Mouse (Mus musculus) fat pad, adult 2 months (tissue): Measurements from ENCODE around the gene Ssh3.
A peak's percentile ranks its signal among the peaks of the same experiment; 100 is the strongest.

Experiments used
- DNase-seq: peaks from one replicate; pipeline ENCODE4 v3.0.0-alpha.2; 2011; ENCODE audit warnings: low read depth, low spot score; ENCODE audit errors: extremely low read depth

The Ssh3 gene

DNA sequence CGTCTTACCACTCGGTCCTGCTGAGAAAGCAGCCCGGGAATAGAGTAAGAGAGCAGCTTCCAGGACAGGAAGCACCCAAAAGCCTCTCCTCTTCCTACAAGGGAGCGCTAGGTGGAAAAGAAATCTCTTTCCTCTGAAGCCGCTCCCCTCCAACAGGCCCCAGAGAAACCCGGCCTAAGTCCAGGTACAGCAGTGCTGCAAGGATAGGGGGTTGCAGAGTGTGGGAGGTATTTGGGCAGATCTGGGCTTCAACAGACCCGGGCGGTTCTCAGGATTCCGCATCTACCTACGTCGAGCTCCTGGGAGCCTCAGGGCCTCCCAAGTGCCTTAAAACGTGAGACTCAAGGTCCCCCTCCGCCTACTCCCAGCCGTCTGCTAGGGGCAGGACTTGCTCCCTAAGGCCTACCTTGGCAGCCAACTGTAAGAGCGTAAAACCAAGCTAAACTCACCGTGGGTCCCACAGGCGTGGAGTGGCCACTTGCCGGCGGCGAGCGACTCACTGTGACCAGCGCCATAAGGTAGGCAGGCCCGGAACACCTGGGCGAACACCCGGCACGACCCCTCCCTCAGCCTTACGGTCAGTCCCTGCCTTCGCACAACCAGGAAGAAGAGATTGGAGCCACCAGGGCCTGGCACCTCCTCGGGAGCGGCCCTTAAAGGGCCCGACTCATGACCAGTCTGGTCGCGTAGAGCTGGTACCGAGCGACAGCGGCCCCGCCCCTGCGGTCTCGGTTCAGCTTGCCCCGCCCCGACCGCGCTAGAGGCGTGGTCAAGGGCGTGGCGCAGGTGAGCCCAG is at the start of gene Ssh3:
Ssh3 (minus strand) TSS at position 615 of the 796 bp plus-strand sequence.
- peak; percentile 51 for DNase-seq

DNA sequence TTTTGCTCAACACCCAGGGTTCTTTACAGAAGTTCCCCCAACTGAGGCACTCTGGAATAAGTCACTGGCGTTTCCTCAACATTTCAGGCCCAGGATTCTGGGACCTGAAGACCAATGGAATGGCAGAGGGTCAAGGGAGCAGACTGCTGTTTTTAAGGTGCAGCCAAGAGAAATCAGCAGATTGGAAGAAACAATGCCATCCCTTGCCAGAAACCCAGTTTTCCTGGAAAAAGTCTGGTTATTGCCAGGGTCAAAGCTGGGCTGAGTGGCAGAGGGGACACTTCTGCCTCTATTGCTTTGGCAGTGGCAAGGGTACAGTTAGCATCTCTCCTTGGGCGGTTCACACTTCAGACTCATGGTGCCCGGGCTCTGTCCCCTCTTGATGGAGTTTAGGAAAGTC is 48.2 kb upstream of the Ssh3 start:
- no peak for DNase-seq

DNA sequence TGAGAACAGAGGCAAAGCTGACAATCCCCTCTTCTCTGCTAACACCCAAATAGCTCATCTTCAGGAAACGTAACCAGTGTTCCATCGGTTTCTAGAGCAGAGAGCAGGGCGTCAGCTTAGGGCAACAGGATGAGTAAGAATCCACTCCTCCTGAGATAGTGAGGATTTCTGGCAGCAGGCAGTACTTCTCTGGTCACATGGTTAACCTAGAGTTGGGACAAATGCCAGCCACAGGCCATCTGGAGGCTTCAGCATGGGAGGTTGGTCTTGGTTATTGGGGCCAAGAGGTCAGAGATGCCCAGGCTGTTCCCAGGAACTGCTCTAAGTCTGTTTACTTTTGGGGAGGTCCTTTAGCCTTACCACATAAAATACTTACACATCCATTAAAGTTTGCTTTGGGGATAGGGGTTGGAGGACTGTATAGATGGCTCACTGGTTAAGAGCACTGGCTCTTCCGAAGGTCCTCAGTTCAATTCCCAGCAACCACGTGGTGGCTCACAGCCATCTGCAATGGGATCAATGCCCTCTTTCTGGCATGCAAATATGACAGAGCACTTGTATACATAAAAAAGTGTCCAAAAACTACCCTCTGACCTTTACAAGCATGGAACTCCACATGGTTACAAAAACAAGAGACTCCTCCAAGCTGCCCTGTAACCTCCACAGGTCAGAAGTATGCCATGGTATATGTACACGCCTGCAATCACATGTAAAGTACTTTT is 46.4 kb upstream of the Ssh3 start:
- no peak for DNase-seq

DNA sequence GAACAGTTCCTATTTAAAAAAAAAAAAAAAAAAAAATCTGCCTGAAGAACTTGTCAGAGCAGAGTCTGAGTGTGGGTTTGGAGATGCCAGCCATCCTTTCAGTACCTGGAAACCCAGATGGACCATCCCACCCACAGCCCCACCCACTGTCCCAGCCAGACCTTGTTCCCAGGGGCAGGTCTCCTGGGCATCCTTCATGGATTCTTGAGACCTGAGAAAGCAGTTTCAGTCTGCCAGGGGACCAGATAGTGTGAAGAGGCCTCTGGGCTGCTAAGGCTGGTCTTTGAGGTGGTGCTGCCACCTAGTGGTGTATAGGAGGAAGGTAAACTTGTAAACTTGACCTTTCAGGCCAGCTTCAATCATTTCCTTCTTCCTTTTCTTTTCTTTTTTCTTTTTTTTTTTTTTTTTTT is 40.8 kb upstream of the Ssh3 start:
- DNase-seq: no peak

DNA sequence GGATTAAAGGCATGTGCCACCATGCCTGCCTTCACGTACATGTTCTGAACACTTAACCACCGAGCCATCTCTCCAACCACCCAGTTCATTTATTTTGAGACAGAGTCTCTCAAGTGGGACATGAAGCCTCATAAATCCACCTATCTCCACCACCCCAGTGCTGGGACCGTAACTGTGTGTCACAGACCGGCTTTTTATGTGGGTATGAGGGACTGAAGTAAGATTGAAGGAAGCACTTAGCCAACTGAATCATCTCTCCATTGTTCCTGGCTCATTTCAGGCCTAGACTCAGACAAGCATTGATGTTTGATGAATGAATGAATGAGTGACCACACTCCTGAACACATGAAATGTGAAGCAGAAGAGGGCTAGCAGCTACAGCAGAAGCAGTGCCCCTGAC is 40.3 kb upstream of the Ssh3 start:
- DNase-seq: no peak

DNA sequence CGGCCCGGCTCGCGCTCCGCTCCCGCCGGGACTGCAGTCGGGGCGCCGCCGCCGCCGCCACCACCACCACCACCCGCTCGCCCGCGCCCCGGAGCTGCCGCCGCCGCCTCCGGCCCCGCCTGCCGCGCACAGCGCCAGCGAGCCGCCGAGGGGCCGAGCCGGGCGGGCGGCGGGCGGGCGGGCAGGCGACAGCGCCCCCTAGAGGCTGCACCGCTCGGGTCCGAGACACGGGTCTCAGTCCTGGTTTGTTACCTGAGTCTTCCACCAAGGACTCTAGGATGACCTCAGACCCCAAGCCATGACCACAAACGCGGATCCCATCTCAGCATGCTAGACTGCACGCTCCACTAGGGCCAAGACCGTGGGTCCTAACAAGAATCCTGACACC is 37.2 kb upstream of the Ssh3 start, which contains the start of gene Grk2:
Grk2 (minus strand) TSS at position 33 of the 388 bp plus-strand sequence.
- no peak for DNase-seq

DNA sequence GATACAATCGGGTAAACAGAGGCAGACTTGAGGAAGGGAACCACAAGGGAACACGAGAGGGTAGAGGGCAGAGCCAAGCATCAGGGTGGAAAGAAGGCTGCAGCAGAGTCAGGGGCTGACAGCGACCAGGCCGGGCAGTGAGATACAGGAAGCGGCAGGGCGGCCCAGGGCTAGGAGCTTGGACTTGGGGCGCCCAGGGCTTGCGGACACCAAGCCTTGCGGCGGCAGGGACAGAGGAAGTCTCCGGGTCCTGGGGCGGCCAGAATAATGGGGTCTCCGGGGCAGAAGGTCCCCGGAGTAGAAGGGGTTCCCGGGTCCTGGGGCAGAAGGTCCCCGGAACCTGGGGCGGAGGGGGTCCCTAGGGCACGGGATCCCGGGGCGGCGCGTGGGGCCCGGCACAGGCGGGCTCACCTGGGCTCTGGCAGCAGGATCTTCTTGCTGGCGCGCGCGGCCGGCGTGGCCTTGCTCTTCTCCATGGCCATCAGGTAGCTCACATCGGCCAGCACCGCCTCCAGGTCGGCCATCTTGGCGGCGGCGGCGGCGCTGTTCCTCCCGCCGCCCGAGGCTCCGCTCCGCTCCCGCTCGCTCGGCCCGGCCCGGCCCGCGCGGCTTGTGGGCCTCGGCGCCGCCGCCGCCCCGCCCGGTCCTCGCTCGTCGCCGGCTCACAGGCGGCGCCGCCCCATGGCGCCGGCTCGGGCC is 36.7 kb upstream of the Ssh3 start:
- no peak for DNase-seq

DNA sequence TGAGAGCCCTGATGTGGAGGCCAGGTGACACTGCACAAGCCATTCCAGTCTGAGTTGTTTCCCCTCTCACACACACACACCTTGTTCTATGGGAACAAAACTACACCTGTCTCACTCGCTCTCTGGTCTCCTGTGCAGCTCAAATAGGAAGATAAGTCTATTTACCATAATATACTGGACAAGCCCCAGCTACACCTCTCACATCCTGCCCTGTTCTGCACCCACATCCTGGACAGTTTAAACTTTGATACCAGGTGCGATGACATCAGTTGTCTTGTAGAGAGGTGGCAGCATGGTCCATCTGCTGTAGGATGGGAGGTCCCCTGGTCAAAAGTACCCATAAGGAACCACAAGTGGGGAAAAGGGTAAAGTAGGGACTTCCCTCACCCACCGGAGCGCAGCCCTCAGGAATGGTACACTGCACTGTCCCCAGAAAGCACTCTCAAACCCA is 35.9 kb upstream of the Ssh3 start:
- no peak for DNase-seq

DNA sequence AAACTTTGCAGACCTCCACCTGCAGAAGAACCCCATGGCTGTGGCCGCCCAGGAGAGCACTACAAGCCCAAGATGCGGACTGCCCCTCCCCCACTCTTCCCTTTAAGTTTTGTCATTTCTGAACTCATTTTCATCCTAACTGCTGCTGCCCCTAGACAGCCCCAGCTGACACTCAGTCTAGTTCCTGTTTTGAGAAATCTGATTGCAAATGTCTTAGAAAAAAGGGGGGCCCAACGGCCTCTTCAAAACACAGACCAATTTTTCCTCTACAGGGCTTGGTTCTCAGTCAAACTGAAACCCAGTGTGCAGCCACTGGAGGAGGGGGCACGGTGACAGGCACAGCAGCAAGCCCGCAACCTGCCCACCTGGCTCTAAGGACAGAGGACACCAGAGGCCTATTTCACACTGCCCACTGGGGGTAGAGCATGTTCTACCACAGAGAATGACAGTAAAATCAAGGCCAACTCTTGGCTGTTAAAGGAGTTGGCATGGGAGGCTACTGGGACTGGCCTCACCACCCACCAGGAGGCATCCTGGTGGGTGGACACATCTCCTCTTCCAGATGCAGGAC is 35.4 kb upstream of the Ssh3 start:
- no peak for DNase-seq

DNA sequence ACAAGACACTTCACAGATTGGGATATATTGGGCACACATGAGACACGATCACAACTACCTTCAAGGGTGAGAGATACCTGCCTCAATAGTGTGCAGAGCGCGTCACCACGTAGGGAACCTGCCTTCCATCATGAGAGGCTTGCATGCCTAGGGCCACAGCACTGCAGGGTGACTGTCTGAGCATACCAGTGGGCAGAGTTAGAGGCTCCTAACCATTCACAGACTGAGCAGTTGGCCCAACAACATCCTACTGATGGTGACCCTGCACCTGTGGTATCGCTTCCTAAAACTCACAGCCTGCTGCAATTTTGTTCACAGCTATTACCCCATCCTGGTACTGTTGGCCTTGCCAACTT is 34.6 kb upstream of the Ssh3 start:
- DNase-seq: no peak

DNA sequence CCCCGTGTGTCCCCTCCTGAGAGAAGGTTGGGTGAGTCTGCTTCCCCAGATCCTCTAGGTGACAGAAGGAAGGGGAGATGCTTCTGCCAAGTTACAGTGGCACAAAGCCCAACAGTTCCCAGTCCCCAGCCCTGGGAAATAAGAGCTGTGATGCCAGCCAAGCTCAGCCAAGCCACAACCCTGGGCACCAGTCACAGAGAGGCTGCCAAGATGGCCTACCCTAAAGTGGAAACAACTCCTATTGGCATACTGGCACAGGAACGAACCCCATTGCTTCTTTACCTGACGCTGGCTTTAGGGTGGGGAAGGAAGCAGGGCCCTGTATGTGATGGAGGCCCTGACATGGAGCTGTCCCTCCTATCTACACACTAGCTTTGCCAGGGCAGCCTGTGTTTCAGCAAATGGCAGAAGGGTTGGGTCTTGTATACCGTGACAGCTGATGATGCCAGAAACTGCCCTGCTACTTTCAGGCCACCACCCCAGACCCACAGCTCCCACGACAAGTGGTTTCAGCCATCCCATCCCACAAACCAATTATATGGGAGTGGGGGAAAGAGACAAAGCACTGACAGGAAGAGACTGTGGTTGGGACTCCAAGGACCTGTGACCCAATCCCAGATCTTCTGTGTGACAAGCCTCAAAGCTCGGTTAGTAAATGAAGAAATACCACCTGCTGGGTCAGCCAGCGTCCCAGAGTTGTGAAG is 34.1 kb upstream of the Ssh3 start:
- no peak for DNase-seq

DNA sequence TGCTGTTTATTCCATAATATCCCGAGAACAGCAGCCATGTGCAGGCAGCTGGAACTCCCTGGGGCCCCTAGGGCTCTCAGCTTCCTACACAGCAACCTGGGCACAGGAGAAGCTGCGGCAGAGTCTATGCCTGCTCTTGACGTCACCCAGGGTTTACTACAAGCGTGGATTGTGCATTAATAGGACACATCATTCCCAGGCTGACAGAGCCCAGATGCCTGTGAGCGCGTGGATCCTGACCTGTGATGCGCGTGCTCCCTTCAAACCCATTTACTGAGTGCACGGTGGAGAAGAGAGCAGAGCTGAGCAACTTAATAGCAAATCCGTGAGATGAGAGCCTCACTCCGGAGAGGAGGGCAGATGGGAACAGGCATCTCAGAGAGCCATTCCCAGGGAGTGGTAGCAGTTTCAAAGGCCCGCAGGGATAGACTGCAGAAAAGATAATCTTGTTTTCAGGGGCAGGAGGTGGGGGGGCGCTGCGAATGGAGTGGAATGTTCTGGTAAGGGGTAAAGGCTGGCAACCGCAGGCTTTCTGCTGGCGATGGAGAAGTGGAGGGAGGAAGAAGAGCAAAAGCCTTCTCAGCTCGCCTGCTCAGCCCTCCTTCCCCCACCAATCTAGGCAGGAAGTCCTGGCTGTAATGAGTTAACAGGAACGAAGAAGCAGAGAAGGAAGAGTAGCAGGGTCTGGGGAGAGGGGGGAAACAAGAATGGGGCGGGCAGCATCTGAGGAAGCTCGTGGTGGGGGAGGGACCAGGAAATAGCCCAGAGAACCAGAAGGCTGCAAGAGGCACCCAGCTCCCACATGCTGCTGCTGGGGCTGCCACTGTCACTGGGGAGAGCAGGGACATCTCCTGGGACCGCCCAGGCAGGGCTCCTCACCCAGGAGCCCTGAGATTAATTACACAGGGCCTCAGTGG is 33.0 kb upstream of the Ssh3 start:
- no peak for DNase-seq

DNA sequence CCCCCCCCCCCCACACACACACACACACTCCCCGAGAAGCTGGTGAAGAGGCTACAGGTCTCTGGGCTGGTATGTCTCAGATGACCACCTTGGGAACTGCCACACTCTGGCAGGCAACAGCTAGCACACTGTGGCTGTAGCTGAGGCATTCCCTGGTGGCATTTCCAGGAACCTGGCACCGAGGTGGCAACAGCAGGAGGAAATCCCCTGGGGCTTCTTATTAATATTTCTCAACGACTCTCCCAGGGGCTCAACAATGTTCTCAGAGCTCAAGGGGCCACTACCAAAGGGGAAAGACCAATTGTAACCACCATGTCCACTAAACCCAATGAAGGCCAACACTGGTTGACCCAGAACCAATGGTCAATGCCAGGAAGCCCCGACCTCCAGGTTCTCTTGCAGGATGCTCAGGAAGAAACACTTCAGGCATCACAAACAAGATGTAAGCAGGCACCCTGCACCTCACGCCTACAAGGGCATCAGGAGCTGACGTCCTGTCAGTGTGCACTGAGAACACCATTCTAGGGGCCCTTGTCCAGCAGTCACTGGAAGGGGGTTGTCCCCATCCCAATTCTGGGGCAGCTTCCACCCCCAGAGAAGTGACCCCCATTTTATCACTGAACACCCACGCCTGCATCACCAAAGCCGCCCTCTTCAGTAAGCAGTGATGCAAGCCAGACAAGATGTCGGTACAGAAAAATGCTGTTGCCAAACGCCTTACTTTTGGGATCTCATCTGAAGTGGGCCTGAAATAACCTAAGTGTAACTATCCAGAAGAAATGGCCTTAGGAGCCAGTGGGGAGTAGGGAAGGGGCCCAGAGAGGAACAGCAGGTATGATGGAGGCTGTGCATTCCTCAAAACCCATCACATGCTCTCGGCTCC is 32.1 kb upstream of the Ssh3 start:
- no peak for DNase-seq

DNA sequence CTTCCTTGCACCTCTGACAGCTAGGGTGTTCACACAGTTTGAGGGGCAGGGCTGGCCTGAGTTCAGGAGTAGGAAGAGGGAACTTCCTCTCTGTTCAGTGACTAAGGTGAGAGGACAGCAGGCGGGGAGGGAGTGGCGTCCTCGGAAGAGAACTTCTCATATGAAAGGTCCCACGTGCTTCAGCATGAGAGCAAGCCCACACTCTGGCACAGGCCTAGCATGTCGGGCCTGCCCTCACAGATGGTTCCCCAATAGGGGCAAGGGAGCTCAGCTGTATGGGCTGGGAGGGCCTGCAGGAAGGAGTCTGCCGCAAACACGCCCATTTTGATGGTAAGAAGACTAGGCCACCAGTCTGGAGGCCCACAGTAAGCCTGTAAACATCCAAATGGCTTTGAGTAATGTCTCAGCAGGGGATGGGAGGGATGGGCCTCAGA is 31.3 kb upstream of the Ssh3 start:
- DNase-seq: no peak

DNA sequence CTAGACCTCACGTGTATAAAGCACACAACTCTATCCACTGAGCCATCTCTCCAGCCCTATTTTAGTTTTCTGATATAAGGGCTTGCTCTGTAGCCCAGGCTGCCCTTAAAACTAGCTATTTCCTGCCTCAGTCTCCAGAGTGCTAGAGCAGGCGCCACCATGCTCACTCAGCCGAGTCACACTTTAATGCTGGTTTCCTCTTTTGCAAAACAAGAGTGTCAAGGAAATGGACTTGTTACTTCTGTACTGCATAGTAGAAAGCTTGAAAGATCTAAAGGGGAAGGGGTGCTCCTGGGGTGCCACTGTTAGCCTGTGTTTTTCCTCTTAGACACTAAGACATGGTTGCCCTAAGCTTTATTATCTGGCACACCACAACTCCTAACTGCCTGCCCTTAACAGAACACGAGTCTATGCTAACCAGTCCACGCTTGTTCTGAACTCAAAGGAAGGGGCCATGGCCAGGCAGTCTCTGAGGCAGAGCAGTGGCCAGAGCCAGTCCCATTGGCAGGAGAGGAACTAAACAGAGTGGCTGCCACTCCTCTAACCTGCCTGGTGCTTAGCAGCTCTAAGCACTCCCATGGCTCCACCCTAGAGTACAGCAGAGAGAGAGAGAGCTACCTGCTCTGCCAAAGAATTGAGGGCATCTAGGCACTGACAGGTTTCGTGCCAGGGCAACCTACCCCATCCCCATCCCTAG is 30.7 kb upstream of the Ssh3 start:
- no peak for DNase-seq

DNA sequence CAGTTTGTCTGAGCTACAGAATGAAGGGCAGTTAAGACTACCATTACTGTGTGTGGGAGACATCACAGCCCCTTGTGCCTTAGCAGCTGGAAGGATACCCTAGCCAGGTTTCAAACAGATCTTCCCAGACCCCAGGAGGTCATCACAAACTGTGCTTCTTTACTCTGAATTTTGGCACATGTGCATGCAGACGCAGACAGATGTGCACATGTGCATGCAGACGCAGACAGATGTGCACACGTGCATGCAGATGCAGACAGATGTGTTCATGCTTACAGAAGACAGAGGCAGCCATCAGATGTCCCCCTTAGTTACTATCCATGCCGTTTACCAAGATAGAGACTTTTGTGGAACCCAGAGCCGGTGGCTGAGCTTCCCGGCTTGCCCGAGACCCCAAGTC is 30.1 kb upstream of the Ssh3 start:
- DNase-seq: no peak

DNA sequence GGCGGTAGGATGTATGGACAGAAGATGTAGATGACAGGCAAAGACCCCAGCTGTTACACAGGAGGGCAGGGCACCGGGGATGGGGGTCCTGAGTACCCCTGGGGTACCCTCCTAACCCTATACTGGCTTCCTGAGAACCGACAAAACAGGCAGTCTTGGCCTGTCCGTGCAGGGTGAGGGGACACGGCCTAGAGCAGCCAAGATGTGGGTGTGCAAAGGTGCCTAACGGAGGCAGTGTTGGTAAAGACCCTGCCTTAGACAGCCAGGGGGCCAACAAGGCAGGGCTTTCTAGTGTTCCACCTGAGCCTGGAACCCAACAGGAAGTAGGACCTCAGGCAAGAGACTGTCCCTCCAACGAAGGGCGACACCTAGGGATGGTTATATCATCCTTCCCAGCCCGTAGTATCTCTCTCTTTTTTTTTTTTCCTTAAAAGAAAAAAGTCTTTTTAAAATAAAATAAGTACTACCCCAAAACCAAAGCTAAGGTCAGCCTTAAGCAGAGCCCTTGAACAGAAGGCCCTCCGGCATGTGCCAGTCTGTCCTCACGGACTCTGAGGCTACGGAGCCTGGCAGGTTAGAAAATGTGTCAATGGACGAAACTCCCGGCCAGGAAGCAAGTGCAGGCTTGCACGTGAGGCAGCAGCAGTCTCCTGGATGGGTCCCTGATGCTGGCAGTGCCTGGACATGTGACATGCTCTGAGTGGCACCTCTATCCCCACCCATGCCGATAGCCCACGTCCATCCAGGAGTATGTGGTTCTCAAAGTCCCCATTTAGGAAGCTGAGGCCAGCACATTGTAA is 29.5 kb upstream of the Ssh3 start:
- no peak for DNase-seq
